Mouse (Mus musculus): Measurements from ENCODE around the gene Cntn1. TPM values are rescaled to one million over a fixed set of nuclear protein-coding genes. Genes with fewer than 3 reads are reported as not detected.

Cntn1 gene
- total and polyA plus RNA-seq, 3 experiments, result 0.11 TPM; not detected in 2

DNA sequence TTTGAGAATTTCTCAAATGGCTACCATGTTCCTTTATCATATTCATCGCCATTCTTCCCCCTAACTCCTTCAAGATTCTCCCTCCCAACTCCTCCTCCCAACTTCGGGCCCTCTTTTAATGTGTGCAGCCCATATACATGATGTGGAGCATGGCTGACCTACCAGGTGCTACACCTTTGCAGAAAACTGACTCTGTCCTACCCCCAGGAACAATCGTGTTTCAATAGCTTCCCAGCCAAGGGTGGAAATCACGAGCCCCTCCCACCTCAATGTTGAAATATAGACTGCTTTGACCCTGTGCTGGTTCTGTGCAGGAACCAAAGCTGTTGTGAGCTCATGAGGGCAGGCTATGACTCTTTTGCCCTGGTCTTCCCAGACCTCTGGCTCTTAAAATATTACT is 236.7 kb downstream of the Cntn1 start:
- no peaks in the 10 kb centered on the region for H3K4me1 ChIP-seq (ENCODE audit: insufficient read depth, low read depth, low read length)
- peaks cover 4% of the 10 kb centered on the region; the same call in 1 of the 2 replicates for H3K9me3 ChIP-seq (replicated peaks)
- DNase-seq (ENCODE audit: low spot score) (no peak), ATAC-seq (ENCODE audit: extremely low read depth, insufficient number of reproducible peaks, low FRiP score, poor library complexity, severe bottlenecking) (no peak)
- no peaks in the 10 kb centered on the region for H3K36me3 ChIP-seq (replicated peaks)
- TF ChIP-seq GATA1 (IDR thresholded peaks at IDR 0.05; ENCODE audit: borderline replicate concordance, low read length) (no peak), POLR2AphosphoS5 (IDR thresholded peaks at IDR 0.05; ENCODE audit: insufficient replicate concordance, low read depth, low read length) (no peak), CTCF (IDR thresholded peaks at IDR 0.05; ENCODE audit: low read depth, low read length) (no peak), GATA2 (IDR thresholded peaks at IDR 0.05; ENCODE audit: borderline replicate concordance, low read depth, low read length) (no peak), TAL1 (conservative IDR thresholded peaks at IDR 0.05; ENCODE audit: low read depth, low read length) (no peak)
- H3K27me3 ChIP-seq (ENCODE audit: insufficient read depth, low read length), result no peaks in the 10 kb centered on the region
- no peak overlapping the region for H3K4me3 ChIP-seq (ENCODE audit: low read depth, low read length)

GRCm38 (mm10) chr15:92296479-92296878 is 245.5 kb downstream of the Cntn1 start:
- no peaks in the 10 kb centered on the region for H3K27me3 ChIP-seq (ENCODE audit: insufficient read depth, low read length)
- ATAC-seq (ENCODE audit: extremely low read depth, insufficient number of reproducible peaks, low FRiP score, poor library complexity, severe bottlenecking), result no peak
- no peak overlapping the region for H3K4me3 ChIP-seq (ENCODE audit: low read depth, low read length)
- DNase-seq (ENCODE audit: low spot score), result no peak
- H3K9me3 ChIP-seq (replicated peaks), result 0 out of 2 replicates have a peak, but pooled peaks cover 4% of the 10 kb centered on the region
- no peaks in the 10 kb centered on the region for H3K36me3 ChIP-seq (replicated peaks)
- TF ChIP-seq TAL1 (conservative IDR thresholded peaks at IDR 0.05; ENCODE audit: low read depth, low read length), result no peak
- no peak for TF ChIP-seq GATA1 (IDR thresholded peaks at IDR 0.05; ENCODE audit: borderline replicate concordance, low read length)
- no peak for TF ChIP-seq POLR2AphosphoS5 (IDR thresholded peaks at IDR 0.05; ENCODE audit: insufficient replicate concordance, low read depth, low read length)
- H3K4me1 ChIP-seq (ENCODE audit: insufficient read depth, low read depth, low read length), result no peaks in the 10 kb centered on the region

GRCm38 (mm10) chr15:92302796-92303195 is 251.8 kb downstream of the Cntn1 start:
- Histone ChIP-seq H3K9me3 (replicated peaks) (peaks cover 2% of the 10 kb centered on the region; the same call in 1 of the 2 replicates), H3K27me3 (ENCODE audit: insufficient read depth, low read length) (no peaks in the 10 kb centered on the region), H3K4me1 (ENCODE audit: insufficient read depth, low read depth, low read length) (no peaks in the 10 kb centered on the region), H3K4me3 (ENCODE audit: low read depth, low read length) (no peak overlapping the region), H3K36me3 (replicated peaks) (no peaks in the 10 kb centered on the region)
- no peak for TF ChIP-seq POLR2AphosphoS5 (IDR thresholded peaks at IDR 0.05; ENCODE audit: insufficient replicate concordance, low read depth, low read length)
- no peak for TF ChIP-seq GATA2 (IDR thresholded peaks at IDR 0.05; ENCODE audit: borderline replicate concordance, low read depth, low read length)
- TF ChIP-seq GATA1 (IDR thresholded peaks at IDR 0.05; ENCODE audit: borderline replicate concordance, low read length), result no peak
- no peak for TF ChIP-seq TAL1 (conservative IDR thresholded peaks at IDR 0.05; ENCODE audit: low read depth, low read length)
- ATAC-seq (ENCODE audit: extremely low read depth, insufficient number of reproducible peaks, low FRiP score, poor library complexity, severe bottlenecking) (no peak), DNase-seq (ENCODE audit: low spot score) (no peak)

- ATAC-seq (ENCODE audit: extremely low read depth, insufficient number of reproducible peaks, low FRiP score, poor library complexity, severe bottlenecking), result no peak
- H3K9me3 ChIP-seq (replicated peaks), result peaks cover 2% of the 10 kb centered on the region; the same call in 1 of the 2 replicates
- H3K36me3 ChIP-seq (replicated peaks), result no peaks in the 10 kb centered on the region
- H3K27me3 ChIP-seq (ENCODE audit: insufficient read depth, low read length), result no peaks in the 10 kb centered on the region
- no peak overlapping the region for H3K4me3 ChIP-seq (ENCODE audit: low read depth, low read length)
- no peaks in the 10 kb centered on the region for H3K4me1 ChIP-seq (ENCODE audit: insufficient read depth, low read depth, low read length)
- TF ChIP-seq GATA1 (IDR thresholded peaks at IDR 0.05; ENCODE audit: borderline replicate concordance, low read length) (no peak), POLR2AphosphoS5 (IDR thresholded peaks at IDR 0.05; ENCODE audit: insufficient replicate concordance, low read depth, low read length) (no peak), CTCF (IDR thresholded peaks at IDR 0.05; ENCODE audit: low read depth, low read length) (no peak), TAL1 (conservative IDR thresholded peaks at IDR 0.05; ENCODE audit: low read depth, low read length) (no peak), GATA2 (IDR thresholded peaks at IDR 0.05; ENCODE audit: borderline replicate concordance, low read depth, low read length) (no peak)
- DNase-seq (ENCODE audit: low spot score), result no peak
Observed at GRCm38 (mm10) chr15:92304221-92304620, 253.3 kb downstream of the Cntn1 start.

- Histone ChIP-seq H3K4me1 (ENCODE audit: insufficient read depth, low read depth, low read length) (peaks cover 2% of the 10 kb centered on the region; the same call in 1 of the 2 replicates), H3K27me3 (ENCODE audit: insufficient read depth, low read length) (no peaks in the 10 kb centered on the region), H3K9me3 (replicated peaks) (peaks cover 2% of the 10 kb centered on the region; the same call in 1 of the 2 replicates), H3K36me3 (replicated peaks) (no peaks in the 10 kb centered on the region), H3K4me3 (ENCODE audit: low read depth, low read length) (no peak overlapping the region)
- DNase-seq (ENCODE audit: low spot score) (no peak), ATAC-seq (ENCODE audit: extremely low read depth, insufficient number of reproducible peaks, low FRiP score, poor library complexity, severe bottlenecking) (no peak)
- TF ChIP-seq GATA2 (IDR thresholded peaks at IDR 0.05; ENCODE audit: borderline replicate concordance, low read depth, low read length) (no peak), GATA1 (IDR thresholded peaks at IDR 0.05; ENCODE audit: borderline replicate concordance, low read length) (no peak), POLR2AphosphoS5 (IDR thresholded peaks at IDR 0.05; ENCODE audit: insufficient replicate concordance, low read depth, low read length) (no peak), CTCF (IDR thresholded peaks at IDR 0.05; ENCODE audit: low read depth, low read length) (no peak), TAL1 (conservative IDR thresholded peaks at IDR 0.05; ENCODE audit: low read depth, low read length) (no peak)
Observed at GRCm38 (mm10) chr15:92321959-92322358, 271.0 kb downstream of the Cntn1 start.

DNA sequence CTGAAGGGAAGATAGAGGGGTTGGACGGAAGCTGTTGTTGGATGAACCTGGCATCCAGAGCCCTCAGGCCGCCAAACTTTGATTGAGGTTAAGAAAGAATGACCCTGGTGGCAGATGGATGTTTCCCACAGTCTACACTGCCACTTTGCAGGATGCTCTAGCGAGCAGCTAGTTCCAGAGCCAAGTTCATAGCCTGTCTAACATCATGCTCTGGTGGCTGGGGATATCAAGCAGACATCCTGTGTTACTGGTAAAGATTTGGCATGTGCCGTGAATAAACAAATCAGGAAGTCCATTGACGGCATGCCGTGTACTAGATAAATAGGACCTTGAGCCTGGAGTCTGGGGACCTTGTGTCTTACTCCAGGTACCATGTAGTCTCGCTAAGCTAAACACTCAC is 276.1 kb downstream of the Cntn1 start:
- H3K4me1 ChIP-seq (ENCODE audit: insufficient read depth, low read depth, low read length), result no peaks in the 10 kb centered on the region
- no peak for ATAC-seq (ENCODE audit: extremely low read depth, insufficient number of reproducible peaks, low FRiP score, poor library complexity, severe bottlenecking)
- DNase-seq (ENCODE audit: low spot score), result no peak
- 0 out of 2 replicates have a peak, but pooled peaks cover under 1% of the 10 kb centered on the region for H3K9me3 ChIP-seq (replicated peaks)
- H3K27me3 ChIP-seq (ENCODE audit: insufficient read depth, low read length), result no peaks in the 10 kb centered on the region
- H3K36me3 ChIP-seq (replicated peaks), result no peaks in the 10 kb centered on the region
- H3K4me3 ChIP-seq (ENCODE audit: low read depth, low read length), result no peak overlapping the region
- TF ChIP-seq GATA1 (IDR thresholded peaks at IDR 0.05; ENCODE audit: borderline replicate concordance, low read length) (no peak), POLR2AphosphoS5 (IDR thresholded peaks at IDR 0.05; ENCODE audit: insufficient replicate concordance, low read depth, low read length) (no peak), CTCF (IDR thresholded peaks at IDR 0.05; ENCODE audit: low read depth, low read length) (no peak), TAL1 (conservative IDR thresholded peaks at IDR 0.05; ENCODE audit: low read depth, low read length) (no peak), GATA2 (IDR thresholded peaks at IDR 0.05; ENCODE audit: borderline replicate concordance, low read depth, low read length) (no peak)

Data from G1E (cell line).